Mouse (Mus musculus) small intestine, adult 2 months (tissue): ENCODE results near the gene Icmt. TPM values are rescaled to one million over a fixed set of nuclear protein-coding genes. Genes with fewer than 3 reads are reported as not detected.
A peak's percentile ranks its signal among the peaks of the same experiment; 100 is the strongest.

ENCODE experiments used
- H3K27ac ChIP-seq: fragments of 200-500 bp; 2 replicates; pipeline ENCODE4 v1.5.1; 2012; ENCODE audit warnings: low read depth, low read length, control low read depth, inconsistent platforms; ENCODE audit not compliant: insufficient read depth
- H3K27me3 ChIP-seq: fragments of 200-500 bp; 2 replicates; pipeline ENCODE4 v1.6.1; 2012; ENCODE audit warnings: mild to moderate bottlenecking, moderate library complexity, low read length, inconsistent platforms; ENCODE audit not compliant: control insufficient read depth, insufficient read depth
- H3K36me3 ChIP-seq: fragments of 200-500 bp; 2 replicates; pipeline ENCODE4 v1.6.1; 2012; ENCODE audit warnings: mild to moderate bottlenecking, low read length, control low read depth, inconsistent platforms; ENCODE audit not compliant: control insufficient read depth, insufficient read depth
- H3K4me1 ChIP-seq: fragments of 200-500 bp; 2 replicates; pipeline ENCODE4 v1.6.1; 2012; ENCODE audit warnings: low read length, inconsistent platforms, mixed read lengths; ENCODE audit not compliant: control insufficient read depth, insufficient read depth, insufficient read length
- H3K4me3 ChIP-seq: fragments of 200-500 bp; 2 replicates; pipeline ENCODE4 v1.5.1; 2012; ENCODE audit warnings: low read depth, mild to moderate bottlenecking, control low read depth, inconsistent platforms, low read length, moderate library complexity
- CTCF ChIP-seq: fragments of 200-500 bp; IDR thresholded peaks from 2 replicates; pipeline ENCODE4 v1.5.1; 2012; ENCODE audit warnings: low read depth, mild to moderate bottlenecking, control low read depth, inconsistent platforms, low read length, moderate library complexity, mixed read lengths; ENCODE audit not compliant: insufficient replicate concordance, insufficient read length; ENCODE audit errors: extremely low read depth
- POLR2A ChIP-seq: fragments of 200-500 bp; IDR thresholded peaks from 2 replicates; pipeline ENCODE4 v1.6.1; 2012; ENCODE audit warnings: low read depth, mild to moderate bottlenecking, control low read depth, inconsistent platforms, low read length, moderate library complexity
- WGBS: fragments of 180-500 bp; shearing (Covaris S2); methylation state at CpG from one replicate; pipeline ENCODE4 v1.1.7; 2018; 5-methylcytosine and 5-hydroxymethylcytosine counted together
- polyA plus RNA-seq: library from polyadenylated mRNA; depleted of rRNA; stranded (reverse); fragments of >200 nt; gene quantifications from 2 replicates; pipeline ENCODE4 v1.2.3, GENCODE M21; 2012

Icmt gene
- polyA plus RNA-seq, 1 experiment: 26.5 TPM

- H3K4me1 ChIP-seq: peaks cover 7% of the 10 kb centered on the region; the same call in 1 of the 2 replicates
- no peak overlapping the region for H3K4me3 ChIP-seq
- no peaks in the 10 kb centered on the region for H3K27me3 ChIP-seq
- 80% methylated on average over 11 of the region's 11 CpGs for WGBS
- H3K27ac ChIP-seq: no peak overlapping the region
- H3K36me3 ChIP-seq: peaks cover 32% of the 10 kb centered on the region
- TF ChIP-seq POLR2A (no peak), CTCF (no peak)
These were observed 5.0 kb downstream of the Icmt start for GRCm38 (mm10) chr4:152302012-152302411.

DNA sequence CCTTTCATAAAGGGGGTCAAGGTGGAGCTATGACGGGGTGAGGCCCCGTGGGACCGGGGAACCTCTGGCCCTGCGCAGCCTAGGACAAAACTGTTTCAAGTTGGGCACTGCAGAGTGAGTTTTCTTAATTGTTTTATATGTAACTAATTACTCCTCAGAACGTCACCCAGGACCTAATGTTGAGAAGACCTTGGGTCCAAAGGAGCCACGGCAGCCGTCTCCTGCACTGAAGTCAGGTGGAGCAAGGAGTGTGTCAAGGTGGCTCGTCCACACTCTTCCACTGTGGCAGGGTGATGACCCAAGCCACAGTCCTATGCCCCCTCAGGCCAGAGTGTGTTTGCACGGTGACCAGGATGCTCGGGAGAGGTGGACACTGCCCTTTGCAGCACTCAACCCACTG is 6.1 kb downstream of the Icmt start:
- Histone ChIP-seq H3K27ac (no peak overlapping the region), H3K4me1 (peaks cover 4% of the 10 kb centered on the region; the same call in 1 of the 2 replicates), H3K4me3 (no peak overlapping the region), H3K36me3 (peaks cover 32% of the 10 kb centered on the region), H3K27me3 (no peaks in the 10 kb centered on the region)
- WGBS: 87% methylated on average over 10 of the region's 10 CpGs
- TF ChIP-seq CTCF: no peak
- no peak for TF ChIP-seq POLR2A

GRCm38 (mm10) chr4:152304685-152305084 is 7.7 kb downstream of the Icmt start:
- TF ChIP-seq CTCF (no peak), POLR2A (no peak)
- Histone ChIP-seq H3K27me3 (no peaks in the 10 kb centered on the region), H3K36me3 (peaks cover 34% of the 10 kb centered on the region), H3K4me1 (no peaks in the 10 kb centered on the region), H3K4me3 (no peak overlapping the region), H3K27ac (no peak overlapping the region)
- WGBS: 94% methylated on average over 6 of the region's 6 CpGs

DNA sequence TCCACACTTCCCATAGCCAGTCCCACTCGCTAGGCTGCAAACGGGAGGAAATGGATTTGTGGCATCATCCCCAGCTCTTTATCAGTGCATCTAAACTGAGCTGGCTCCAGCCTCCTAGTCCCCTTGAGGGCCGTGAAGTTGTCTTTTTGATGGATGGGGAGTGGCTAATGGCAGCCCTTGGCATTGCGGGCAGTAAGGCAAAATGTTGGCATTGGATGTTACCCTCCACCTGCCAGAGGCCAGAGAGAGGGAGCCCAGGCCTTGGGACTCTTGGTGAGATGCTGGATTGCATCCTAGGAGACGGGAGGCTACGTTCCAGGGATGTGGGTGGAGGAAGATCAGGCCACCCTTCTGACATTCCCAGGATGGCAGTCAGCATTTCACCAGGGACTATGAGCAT is 9.0 kb downstream of the Icmt start:
- Histone ChIP-seq H3K36me3 (peaks cover 27% of the 10 kb centered on the region), H3K4me3 (no peak overlapping the region), H3K4me1 (no peaks in the 10 kb centered on the region), H3K27me3 (no peaks in the 10 kb centered on the region), H3K27ac (no peak overlapping the region)
- TF ChIP-seq CTCF (no peak), POLR2A (no peak)
- WGBS: 82% methylated on average over 6 of the region's 6 CpGs

GRCm38 (mm10) chr4:152307542-152307941 is 10.5 kb downstream of the Icmt start:
- H3K27ac ChIP-seq: no peak overlapping the region
- 81% methylated on average over 9 of the region's 9 CpGs for WGBS
- peaks cover 6% of the 10 kb centered on the region; the same call in 1 of the 2 replicates for H3K4me1 ChIP-seq
- H3K27me3 ChIP-seq: peaks cover 3% of the 10 kb centered on the region
- no peak overlapping the region for H3K4me3 ChIP-seq
- peaks cover 22% of the 10 kb centered on the region for H3K36me3 ChIP-seq
- TF ChIP-seq POLR2A: no peak
- TF ChIP-seq CTCF: no peak

GRCm38 (mm10) chr4:152312186-152312585 is 15.2 kb downstream of the Icmt start:
- H3K36me3 ChIP-seq: peaks cover 3% of the 10 kb centered on the region; the same call in 1 of the 2 replicates
- WGBS: 6% methylated on average over 14 of the region's 14 CpGs
- H3K27ac ChIP-seq: no peak overlapping the region
- TF ChIP-seq CTCF: no peak
- TF ChIP-seq POLR2A: no peak
- H3K4me1 ChIP-seq: peaks cover 12% of the 10 kb centered on the region
- H3K27me3 ChIP-seq: peaks cover 43% of the 10 kb centered on the region
- peak overlapping the region; percentile 21 for H3K4me3 ChIP-seq

DNA sequence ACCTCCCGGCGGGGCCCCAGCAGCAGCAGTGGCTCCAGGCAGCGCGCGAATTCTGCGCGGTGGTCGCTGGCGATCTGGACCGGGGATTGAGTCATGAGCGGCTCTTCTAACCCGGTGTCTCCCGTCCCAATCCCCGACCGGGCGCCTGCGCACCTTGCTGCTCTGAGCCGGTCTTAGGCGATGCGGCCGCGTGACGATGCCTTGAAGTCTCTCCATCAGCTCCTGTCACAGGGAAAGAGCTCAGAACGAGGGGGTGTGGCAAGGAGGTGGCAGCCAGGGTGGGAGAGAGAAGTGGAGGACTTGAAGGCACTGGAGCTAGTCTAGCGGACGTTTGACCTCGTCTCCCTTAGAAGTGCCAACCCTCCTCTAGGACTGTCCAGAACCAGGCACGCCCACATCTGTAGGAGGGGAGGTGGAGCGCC is 16.2 kb downstream of the Icmt start:
- peaks cover 3% of the 10 kb centered on the region; the same call in 1 of the 2 replicates for H3K36me3 ChIP-seq
- peaks cover 12% of the 10 kb centered on the region for H3K4me1 ChIP-seq
- TF ChIP-seq CTCF (no peak), POLR2A (no peak)
- under 1% methylated on average over 29 of the region's 29 CpGs for WGBS
- no peak overlapping the region for H3K27ac ChIP-seq
- H3K4me3 ChIP-seq: peak overlapping the region; percentile 40
- peaks cover 44% of the 10 kb centered on the region for H3K27me3 ChIP-seq

GRCm38 (mm10) chr4:152313934-152314333 is 16.9 kb downstream of the Icmt start:
- peaks cover 44% of the 10 kb centered on the region for H3K27me3 ChIP-seq
- no peaks in the 10 kb centered on the region for H3K36me3 ChIP-seq
- H3K4me3 ChIP-seq: no peak overlapping the region
- no peak for TF ChIP-seq CTCF
- no peak for TF ChIP-seq POLR2A
- H3K4me1 ChIP-seq: peaks cover 14% of the 10 kb centered on the region
- no peak overlapping the region for H3K27ac ChIP-seq
